Mouse (Mus musculus) hindbrain, embryonic 14.5 days (tissue): ENCODE results near the gene Nanos3. TPM values are rescaled to one million over a fixed set of nuclear protein-coding genes. Genes with fewer than 3 reads are reported as not detected.
A peak's percentile ranks its signal among the peaks of the same experiment; 100 is the strongest.

Source experiments
- ATAC-seq: fragments of 200-750 bp; cut with Nextera tagmentation; 2 replicates; pipeline ENCODE4 v1.8.0; 2017; ENCODE audit warnings: moderate number of reproducible peaks, mild to moderate bottlenecking, moderate TSS enrichment, moderate library complexity; ENCODE audit not compliant: low FRiP score
- DNase-seq: peaks from one replicate; pipeline ENCODE4 v3.0.0-alpha.2; 2015; ENCODE audit warnings: low spot score
- H3K27ac ChIP-seq: fragments of 300-500 bp; sonication (generic); 2 replicates; pipeline ENCODE4 v1.5.1; 2014; ENCODE audit warnings: mild to moderate bottlenecking, moderate library complexity
- H3K27me3 ChIP-seq: fragments of 300-500 bp; sonication (generic); 2 replicates; pipeline ENCODE4 v1.6.1; 2014; ENCODE audit warnings: mild to moderate bottlenecking, low read length, mixed read lengths; ENCODE audit not compliant: control insufficient read depth, insufficient read depth
- H3K36me3 ChIP-seq: fragments of 300-500 bp; sonication (generic); replicated peaks from 2 replicates; pipeline ENCODE4 v1.6.1; 2014; ENCODE audit not compliant: control insufficient read depth, insufficient read depth
- H3K4me1 ChIP-seq: fragments of 300-500 bp; sonication (generic); replicated peaks from 2 replicates; pipeline ENCODE4 v1.6.1; 2014; ENCODE audit warnings: antibody characterized with exemption, low read length, mixed read lengths; ENCODE audit not compliant: control insufficient read depth, insufficient read depth
- H3K4me2 ChIP-seq: fragments of 300-500 bp; sonication (generic); replicated peaks from 2 replicates; pipeline ENCODE4 v1.6.1; 2014; ENCODE audit warnings: mild to moderate bottlenecking, moderate library complexity
- H3K4me3 ChIP-seq: fragments of 300-500 bp; sonication (generic); replicated peaks from 2 replicates; pipeline ENCODE4 v1.5.1; 2014; ENCODE audit warnings: mild to moderate bottlenecking, low read length
- H3K9ac ChIP-seq: fragments of 300-500 bp; sonication (generic); 2 replicates; pipeline ENCODE4 v1.6.1; 2014
- H3K9me3 ChIP-seq: fragments of 300-500 bp; sonication (generic); 2 replicates; pipeline ENCODE4 v1.6.1; 2016; ENCODE audit warnings: low read length; ENCODE audit not compliant: control insufficient read depth
- WGBS: fragments of 180-500 bp; shearing (Covaris S2); extraction: QIAGEN DNeasy Blood & Tissue Kit; methylation state at CpG from one replicate; pipeline ENCODE4 v1.1.7; 2014; 5-methylcytosine and 5-hydroxymethylcytosine counted together
- polyA plus RNA-seq: library from polyadenylated mRNA; unstranded; fragments of >200 nt; fragmentation: Nextera tagmentation; extraction: Ambion mirVana; gene quantifications from 2 replicates; pipeline ENCODE4 v1.2.1, GENCODE M21; 2014

Nanos3 gene
- polyA plus RNA-seq, 1 experiment from 2014 or later: 10.4 TPM

DNA sequence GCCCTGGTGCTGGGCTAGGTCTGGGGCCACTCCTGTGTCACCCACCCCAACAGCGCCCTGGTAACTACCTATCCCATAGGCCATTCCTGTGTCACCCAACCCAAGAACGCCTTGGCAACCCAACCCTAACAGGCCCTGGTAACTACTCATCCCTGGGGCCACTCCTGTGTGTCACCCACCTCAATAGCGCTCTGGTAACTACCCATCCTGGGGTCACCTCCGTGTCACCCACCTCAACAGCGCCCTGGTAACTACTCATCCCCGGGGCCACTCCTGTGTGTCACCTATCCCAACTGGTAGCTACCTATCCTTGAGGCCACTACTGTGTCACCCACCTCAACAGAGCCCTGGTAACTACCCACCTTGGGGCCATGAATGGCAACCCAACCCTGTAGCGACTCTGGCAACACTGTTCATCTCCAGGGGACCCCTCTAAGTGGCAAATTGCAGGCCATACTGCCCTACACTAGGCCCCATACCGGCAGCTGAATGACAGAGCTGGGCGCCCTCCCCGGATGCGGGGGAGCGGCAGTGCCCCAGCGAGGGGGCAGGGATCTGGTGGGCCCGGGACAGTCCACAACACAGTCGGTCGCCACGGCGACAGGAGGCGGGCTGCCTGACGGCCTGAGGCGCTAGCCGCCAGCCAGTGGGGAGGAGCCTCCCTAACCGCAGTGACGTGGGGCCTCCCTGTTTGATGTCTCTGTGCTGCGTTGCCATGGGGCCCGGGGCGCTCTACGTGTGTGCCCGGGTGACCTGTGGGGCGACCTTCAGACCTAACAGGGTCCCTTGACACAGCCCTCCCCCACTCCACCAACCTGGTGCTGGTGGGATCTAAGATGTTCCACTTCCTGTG, 13.1 kb upstream of the Nanos3 start:
- DNase-seq: peak; percentile 71
- H3K4me2 ChIP-seq: peak overlapping the region; percentile 70
- ATAC-seq: peak; percentile 79
- peaks cover 16% of the 10 kb centered on the region; the same call in 1 of the 2 replicates for H3K27me3 ChIP-seq
- WGBS: 3% methylated on average over 30 of the region's 30 CpGs
- no peaks in the 10 kb centered on the region for H3K36me3 ChIP-seq
- no peaks in the 10 kb centered on the region for H3K9me3 ChIP-seq
- H3K9ac ChIP-seq: peak overlapping the region; percentile 21
- H3K4me3 ChIP-seq: peak overlapping the region; percentile 39
- peak overlapping the region; percentile 85 for H3K27ac ChIP-seq
- H3K4me1 ChIP-seq: peaks cover 27% of the 10 kb centered on the region

DNA sequence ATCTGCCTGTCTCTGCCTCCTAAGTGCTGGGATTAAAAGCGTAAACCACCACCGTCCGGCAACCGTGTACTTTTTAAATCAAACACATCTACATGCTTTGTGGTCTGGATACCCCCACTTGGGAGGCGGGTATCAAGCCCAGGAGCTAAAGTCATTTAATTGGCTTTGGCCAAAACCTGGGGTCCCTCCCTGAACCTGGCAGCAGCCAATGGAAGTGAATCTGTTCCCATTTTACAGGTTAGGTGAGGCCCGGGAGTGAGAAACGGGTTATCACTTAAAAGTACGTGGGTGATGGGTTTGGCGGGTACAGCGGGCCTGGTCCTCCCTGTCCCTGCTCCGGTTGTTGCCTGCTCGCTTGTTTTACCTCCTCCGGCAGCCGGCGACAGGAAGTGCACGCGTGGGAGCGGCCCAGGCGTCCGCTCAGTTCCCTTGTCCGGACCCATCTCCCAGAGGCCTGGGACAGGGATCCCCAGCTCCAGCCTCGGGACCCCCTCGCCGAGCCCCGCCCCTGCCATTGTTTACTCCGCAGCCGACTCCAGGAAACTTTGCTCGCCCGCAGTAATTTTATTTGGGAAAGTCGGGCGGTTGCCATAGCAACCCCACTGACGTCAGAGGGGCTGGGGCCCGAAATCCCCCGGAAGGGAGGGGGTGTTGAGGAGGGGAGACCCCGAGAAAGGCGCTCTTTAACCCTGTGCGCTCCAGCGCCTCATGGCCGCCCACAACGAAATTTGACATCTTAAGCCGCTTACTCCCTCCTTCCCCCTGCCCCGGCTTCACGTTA, 12.3 kb upstream of the Nanos3 start:
- WGBS: 2% methylated on average over 43 of the region's 43 CpGs
- ATAC-seq: peak; percentile 47

DNA sequence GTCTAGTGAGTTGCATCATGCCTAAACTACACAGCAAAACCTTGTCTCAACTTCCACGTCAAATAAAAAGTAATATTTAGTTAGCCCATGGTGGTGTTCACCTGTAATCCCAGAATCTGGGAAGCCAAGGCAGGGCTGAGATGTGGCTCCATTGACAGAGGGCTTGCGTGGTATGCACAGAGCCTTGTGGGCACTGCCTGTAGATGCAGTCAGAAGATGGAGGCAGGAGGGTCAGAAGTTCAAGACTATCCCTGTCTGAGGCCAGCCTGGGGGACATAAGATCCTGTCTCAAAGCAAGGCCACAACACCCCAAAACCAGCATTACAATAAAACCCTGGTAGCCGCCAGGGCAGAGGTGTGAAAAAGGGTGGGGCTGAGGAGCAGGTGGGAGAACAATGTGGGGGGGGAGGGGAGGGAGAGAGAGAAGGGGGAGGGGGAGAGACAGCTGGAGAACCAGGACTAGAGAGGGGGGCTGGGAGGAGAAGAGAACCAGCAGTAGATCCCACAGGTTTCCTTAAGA, 9.3 kb upstream of the Nanos3 start:
- H3K4me1 ChIP-seq: peaks cover 17% of the 10 kb centered on the region; the same call in 1 of the 2 replicates
- no peaks in the 10 kb centered on the region for H3K27me3 ChIP-seq
- no peaks in the 10 kb centered on the region for H3K9me3 ChIP-seq
- no peak overlapping the region for H3K4me2 ChIP-seq
- DNase-seq (no peak), ATAC-seq (no peak)
- H3K9ac ChIP-seq: no peak overlapping the region
- WGBS: 82% methylated on average over 3 of the region's 3 CpGs
- no peak overlapping the region for H3K27ac ChIP-seq
- no peaks in the 10 kb centered on the region for H3K36me3 ChIP-seq
- H3K4me3 ChIP-seq: no peak overlapping the region

More for the DNA sequence above, 12.3 kb upstream of the Nanos3 start:
- peak; percentile 89 for DNase-seq
- H3K4me2 ChIP-seq: peak overlapping the region; percentile 70
- no peaks in the 10 kb centered on the region for H3K36me3 ChIP-seq
- H3K4me1 ChIP-seq: peaks cover 30% of the 10 kb centered on the region
- peaks cover 16% of the 10 kb centered on the region; the same call in 1 of the 2 replicates for H3K27me3 ChIP-seq
- H3K4me3 ChIP-seq: peak overlapping the region; percentile 39
- peak overlapping the region; percentile 21 for H3K9ac ChIP-seq
- peak overlapping the region; percentile 85 for H3K27ac ChIP-seq
- no peaks in the 10 kb centered on the region for H3K9me3 ChIP-seq

DNA sequence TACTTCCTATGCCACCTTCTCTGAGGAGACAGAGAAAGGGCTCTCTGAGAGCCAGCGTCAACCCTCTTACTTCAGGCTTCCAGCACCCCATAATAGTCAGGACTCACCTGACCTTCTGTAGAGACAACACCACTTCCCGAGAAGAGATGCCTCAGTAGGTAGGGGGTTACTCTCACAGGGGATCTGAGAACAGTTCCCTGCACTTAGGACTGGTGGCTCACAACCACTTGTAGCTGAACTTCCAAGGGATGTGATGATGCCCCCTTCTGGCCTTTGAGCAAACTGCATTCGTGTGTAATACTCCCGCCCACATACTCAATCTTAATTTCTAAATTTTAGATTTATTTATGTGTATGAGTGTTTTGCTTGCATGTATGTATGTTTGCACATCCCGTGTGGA, 8.5 kb upstream of the Nanos3 start:
- ATAC-seq: no peak
- peaks cover 13% of the 10 kb centered on the region; the same call in 1 of the 2 replicates for H3K4me1 ChIP-seq
- no peak overlapping the region for H3K27ac ChIP-seq
- H3K4me2 ChIP-seq: no peak overlapping the region
- no peaks in the 10 kb centered on the region for H3K9me3 ChIP-seq
- DNase-seq: no peak
- no peaks in the 10 kb centered on the region for H3K36me3 ChIP-seq
- no peaks in the 10 kb centered on the region for H3K27me3 ChIP-seq
- 83% methylated on average over 5 of the region's 5 CpGs for WGBS
- no peak overlapping the region for H3K9ac ChIP-seq
- H3K4me3 ChIP-seq: no peak overlapping the region

DNA sequence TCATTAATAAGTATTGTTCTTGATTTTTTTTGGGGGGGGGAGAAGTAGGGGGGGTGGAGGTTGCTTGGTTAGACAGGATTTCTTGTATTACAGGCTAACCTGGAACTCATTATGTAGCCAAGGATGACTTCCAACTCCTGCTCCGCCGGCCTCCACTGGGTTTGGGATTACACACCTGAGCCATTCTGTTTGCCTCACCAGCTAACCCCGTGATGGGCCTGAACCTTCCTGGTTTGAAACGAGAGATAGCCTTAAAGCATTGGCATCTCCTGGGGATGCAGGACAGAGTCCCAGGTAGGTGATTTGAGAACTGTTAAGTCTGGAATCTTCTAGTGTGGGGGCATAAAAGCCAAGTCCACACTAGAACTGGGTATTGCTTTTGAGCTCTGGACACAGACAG, 8.1 kb upstream of the Nanos3 start:
- WGBS: 86% methylated on average over 4 of the region's 4 CpGs
- H3K4me3 ChIP-seq: no peak overlapping the region
- ATAC-seq (no peak), DNase-seq (no peak)
- no peak overlapping the region for H3K4me2 ChIP-seq
- H3K27me3 ChIP-seq: no peaks in the 10 kb centered on the region
- H3K4me1 ChIP-seq: peaks cover 9% of the 10 kb centered on the region; the same call in 1 of the 2 replicates
- no peak overlapping the region for H3K9ac ChIP-seq
- no peak overlapping the region for H3K27ac ChIP-seq
- no peaks in the 10 kb centered on the region for H3K9me3 ChIP-seq
- H3K36me3 ChIP-seq: no peaks in the 10 kb centered on the region

DNA sequence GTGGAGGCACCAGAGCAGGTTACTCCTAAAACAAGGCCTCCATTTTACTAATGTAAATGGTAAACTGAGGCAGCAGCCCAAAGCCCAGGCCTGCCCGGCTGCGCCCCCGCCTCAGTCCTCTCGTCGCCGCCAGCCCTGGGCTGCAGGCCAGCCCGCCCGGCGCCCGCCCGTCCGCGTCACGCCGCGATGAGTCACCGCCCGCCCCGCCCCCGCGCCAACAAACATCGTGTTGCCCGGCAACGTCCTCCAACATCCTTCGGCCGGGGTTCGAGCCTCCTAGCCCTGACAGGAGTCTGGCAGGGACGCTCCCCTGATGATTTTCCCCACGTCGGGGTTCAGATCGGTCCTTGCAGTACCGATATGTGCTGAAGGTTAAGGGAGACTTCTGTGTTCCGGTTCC, 7.5 kb upstream of the Nanos3 start:
- 3% methylated on average over 33 of the region's 33 CpGs for WGBS

DNA sequence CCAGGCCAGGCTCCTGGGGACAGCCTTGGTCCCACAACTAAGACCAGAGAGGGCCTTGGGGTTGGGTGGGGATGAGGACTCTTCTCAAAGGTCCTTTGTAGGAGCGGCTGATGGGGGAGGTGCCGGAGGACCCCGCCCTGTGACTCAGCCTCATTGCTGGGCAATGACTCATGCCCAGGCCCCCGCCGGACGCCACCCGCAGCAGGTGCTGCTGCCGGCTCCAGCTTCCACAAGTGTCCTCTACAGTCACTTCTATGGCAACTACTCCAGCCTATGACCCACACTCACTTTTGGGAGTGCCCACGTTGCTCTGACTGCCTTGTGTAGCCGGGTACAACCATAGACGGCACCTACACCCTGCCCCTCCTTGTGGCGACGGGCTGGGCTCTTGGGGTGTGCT, 7.0 kb upstream of the Nanos3 start:
- ATAC-seq (peak; percentile 52; the same call in 1 of the 2 replicates), DNase-seq (no peak)
- H3K27ac ChIP-seq: peak overlapping the region; percentile 22
- H3K4me1 ChIP-seq: peaks cover 3% of the 10 kb centered on the region; the same call in 1 of the 2 replicates
- H3K36me3 ChIP-seq: no peaks in the 10 kb centered on the region
- H3K4me3 ChIP-seq: no peak overlapping the region
- no peaks in the 10 kb centered on the region for H3K27me3 ChIP-seq
- H3K4me2 ChIP-seq: peak overlapping the region; percentile 34; the same call in 1 of the 2 replicates
- 30% methylated on average over 13 of the region's 13 CpGs for WGBS
- no peak overlapping the region for H3K9ac ChIP-seq
- H3K9me3 ChIP-seq: no peaks in the 10 kb centered on the region

More for the DNA sequence above, 7.5 kb upstream of the Nanos3 start:
- peak overlapping the region; percentile 34 for H3K4me2 ChIP-seq
- no peak overlapping the region for H3K9ac ChIP-seq
- H3K4me3 ChIP-seq: no peak overlapping the region; the same call in 1 of the 2 replicates
- peak; percentile 64 for DNase-seq
- 0 out of 2 replicates have a peak, but pooled peaks have one; percentile 12 for ATAC-seq
- H3K36me3 ChIP-seq: no peaks in the 10 kb centered on the region
- H3K27me3 ChIP-seq: no peaks in the 10 kb centered on the region
- peaks cover 3% of the 10 kb centered on the region; the same call in 1 of the 2 replicates for H3K4me1 ChIP-seq
- H3K9me3 ChIP-seq: no peaks in the 10 kb centered on the region
- peak overlapping the region; percentile 22; the same call in 1 of the 2 replicates for H3K27ac ChIP-seq

DNA sequence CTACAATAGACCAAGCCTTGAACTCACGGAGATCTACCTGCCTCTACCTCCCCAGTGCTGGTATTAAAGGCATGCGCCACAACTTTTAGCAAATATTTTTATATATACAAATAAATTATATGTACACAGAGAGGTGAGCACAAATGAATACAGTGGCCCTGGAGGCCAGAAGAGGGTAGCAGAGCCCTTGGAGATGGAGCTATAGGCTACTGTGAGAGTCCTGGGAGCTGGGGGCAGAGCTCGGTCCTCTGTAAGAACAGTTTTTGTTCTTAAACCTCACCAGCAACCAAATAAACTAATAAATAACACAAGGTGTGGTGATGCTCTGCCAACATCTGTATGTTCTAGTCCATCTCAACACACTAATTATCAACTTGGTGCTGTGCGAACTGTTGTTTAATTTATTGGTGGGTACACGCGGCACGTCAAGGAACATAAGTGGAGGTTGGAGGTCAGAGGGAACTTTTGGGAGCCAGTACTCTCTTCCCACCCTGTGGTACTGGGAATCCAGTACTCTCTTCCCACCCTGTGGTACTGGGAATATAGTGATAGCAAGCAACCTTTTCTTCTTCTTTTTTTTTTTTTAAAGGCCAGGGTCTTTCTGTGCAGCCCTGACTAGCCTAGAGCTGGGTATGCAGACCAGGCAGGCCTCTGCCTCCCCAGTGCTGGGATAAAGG, 5.3 kb upstream of the Nanos3 start:
- H3K4me3 ChIP-seq: no peak overlapping the region
- H3K36me3 ChIP-seq: no peaks in the 10 kb centered on the region
- WGBS: 95% methylated on average over 7 of the region's 7 CpGs
- no peaks in the 10 kb centered on the region for H3K27me3 ChIP-seq
- ATAC-seq: no peak
- H3K4me1 ChIP-seq: peaks cover 3% of the 10 kb centered on the region; the same call in 1 of the 2 replicates
- no peak overlapping the region for H3K27ac ChIP-seq
- H3K9me3 ChIP-seq: no peaks in the 10 kb centered on the region
- DNase-seq: no peak
- no peak overlapping the region for H3K4me2 ChIP-seq
- no peak overlapping the region for H3K9ac ChIP-seq
